Mouse (Mus musculus) frontal cortex, postnatal 10 days (tissue): Measurements from ENCODE around the gene Gsc.

Experiments used
- DNase-seq, 2 experiments: peaks; one replicate each; pipeline ENCODE4 v3.0.0; 2022; ENCODE audit warnings: low spot score in 2 of 2, mixed read lengths in 1 of 2

Gsc gene

DNA sequence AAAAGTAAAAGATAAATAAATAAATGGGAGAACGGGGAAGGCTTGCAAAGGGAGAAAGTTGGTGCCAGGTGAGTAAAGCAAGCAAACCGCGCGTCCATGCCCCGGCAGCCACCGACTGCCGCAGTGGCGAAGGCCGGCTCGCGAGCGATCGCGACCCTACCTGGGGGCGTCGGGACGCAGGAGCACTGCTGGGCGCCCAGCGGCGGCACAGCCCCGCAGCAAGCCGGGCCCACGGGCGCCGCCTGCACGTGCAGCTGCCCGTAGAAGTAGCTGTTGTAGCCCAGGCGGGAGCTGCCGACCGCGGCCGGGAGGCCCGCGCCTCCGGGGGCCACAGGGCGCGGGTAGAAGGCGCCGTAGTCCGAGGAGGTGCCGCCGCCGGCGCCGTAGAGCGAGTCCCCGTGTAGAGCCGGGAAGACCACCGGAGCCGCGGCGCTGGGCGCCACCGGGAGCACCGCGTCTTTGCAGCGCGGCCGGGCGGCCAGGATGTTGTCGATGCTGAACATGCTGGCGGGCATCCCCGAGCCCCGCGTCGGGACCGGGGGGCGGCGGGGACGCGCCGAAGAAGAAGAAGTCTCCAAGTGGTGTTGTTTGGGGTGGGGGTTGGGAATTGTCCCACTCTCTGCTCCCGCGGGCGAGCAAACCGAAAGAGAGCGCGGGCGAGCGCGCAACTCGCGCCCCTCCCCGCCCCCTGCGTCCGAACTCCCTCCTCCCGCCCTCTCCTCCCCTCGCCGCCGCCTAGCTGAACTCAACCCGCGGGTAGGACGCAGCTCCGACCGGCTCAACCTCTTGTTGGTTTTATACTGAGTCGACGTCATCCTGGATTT lies at the start of gene Gsc:
TSS of gene Gsc (minus strand) at position 730 of the 824 bp plus-strand sequence.
- no peak for DNase-seq

DNA sequence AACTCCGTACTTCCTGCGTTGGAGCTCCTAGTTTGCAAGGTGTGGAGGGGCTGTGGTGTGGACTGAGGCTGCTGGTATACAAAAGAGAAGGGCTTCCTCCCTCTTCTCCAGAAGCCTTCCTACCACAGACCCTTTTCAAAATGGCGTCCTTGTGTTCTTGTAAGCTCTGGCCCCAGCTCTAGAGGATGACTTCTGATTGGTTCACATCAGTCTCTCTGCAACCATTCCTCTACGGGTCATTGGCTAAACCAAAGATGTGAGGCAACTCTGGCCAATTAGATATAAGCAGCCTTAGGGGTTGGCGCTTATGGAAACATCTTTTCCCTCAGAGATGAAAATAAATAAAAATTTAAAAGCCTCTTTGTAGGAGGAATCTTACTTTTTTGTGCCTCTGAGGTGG lies 46.6 kb upstream of the Gsc start:
- no peak for DNase-seq

DNA sequence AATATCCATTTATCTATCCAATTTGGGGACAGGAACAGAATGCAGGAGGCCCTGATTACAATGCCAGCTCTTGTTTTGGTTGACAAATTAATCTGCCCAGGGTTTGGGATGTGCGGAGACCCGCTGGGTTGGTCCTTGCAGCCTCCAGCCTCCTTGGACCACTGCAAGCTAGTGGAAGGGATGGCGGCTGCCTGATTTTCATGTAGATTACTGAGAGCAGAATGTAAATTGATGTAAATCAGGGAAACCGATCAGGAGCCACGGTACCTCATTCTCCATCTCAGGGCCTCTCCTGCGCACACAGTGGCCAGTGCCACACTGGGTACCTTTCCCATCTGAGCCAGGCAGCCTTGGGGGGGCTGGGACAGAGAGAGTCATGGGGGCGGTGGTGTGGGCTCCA lies 34.8 kb upstream of the Gsc start:
- DNase-seq = no peak

DNA sequence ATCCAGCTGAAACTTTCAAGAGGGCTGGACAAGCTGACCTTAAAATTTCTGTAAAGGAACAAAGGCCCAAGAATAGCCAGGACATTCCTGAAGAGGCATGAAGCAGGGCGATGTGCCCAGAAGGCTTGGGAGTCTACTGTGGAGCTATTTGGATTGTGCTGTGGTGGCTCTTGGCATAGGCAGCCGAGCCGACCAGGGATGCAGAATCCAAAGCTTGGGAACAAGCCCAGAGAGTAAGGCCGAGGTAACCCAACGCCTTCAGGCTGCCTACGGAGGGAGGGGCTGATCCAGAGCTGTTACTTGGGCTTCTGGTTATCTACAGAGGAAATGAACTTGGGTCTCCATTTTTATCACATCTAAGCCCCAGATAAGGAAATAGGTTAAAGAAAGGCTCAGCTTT lies 18.9 kb upstream of the Gsc start:
- DNase-seq = peak in 1 of 2 experiments; percentile 18

DNA sequence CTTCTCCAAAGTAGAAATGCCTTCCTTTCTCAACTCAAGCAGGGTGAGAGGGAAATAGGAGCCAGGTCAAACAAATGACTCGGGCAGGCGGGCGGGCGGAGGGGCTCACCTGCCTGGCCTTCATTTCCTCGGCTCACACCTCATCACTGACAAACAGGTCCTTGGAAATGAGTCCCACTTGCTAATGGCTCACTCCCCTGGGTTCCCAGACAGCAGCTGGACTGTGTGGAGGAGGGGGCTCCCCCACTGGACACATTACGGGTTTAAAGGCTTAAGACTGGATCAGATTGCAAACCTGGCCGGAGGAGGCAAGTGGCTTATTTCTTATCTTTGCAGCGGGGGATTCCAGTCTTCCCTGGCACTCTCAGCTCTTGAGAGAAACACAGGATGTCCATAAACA lies 13.1 kb upstream of the Gsc start:
- DNase-seq = no peak

DNA sequence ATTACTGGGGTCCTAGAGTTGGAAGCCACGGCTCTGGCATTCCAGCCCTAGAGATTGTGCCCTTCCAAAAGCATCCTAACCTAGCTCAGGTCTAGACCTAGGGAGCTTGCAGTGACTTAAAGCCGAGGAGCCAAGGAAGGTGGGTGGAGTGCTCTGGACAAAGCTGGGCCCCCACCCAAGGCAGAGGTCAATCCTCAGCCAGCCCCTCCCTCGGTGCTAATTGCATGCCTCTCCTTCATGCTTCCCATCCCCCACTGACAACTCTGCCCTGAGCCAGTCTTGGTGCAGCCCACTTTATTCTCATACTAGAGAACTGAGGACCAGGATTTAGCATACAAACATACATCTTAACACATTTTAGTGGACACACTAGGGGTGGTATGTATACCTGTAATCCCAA lies 12.0 kb upstream of the Gsc start:
- DNase-seq = no peak

DNA sequence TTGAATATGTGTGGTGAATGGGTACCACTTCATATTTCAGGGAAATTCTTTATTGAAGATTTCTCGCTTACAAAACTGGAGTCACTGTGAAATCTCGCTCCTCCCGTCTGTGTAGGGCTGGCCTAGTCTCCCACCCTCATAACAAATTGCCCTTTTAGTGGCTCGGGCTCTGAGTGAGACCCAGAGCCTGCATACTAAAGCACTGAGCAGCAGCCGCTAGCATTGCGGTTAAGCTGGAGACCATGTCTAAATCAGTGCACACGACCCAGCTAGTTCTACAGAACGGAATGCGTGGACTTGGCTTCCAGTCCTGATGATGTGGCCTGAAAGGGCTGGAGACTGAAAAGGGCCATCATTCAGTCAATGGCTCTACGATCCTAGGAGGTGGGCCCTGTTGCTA lies 7.9 kb upstream of the Gsc start:
- no peak for DNase-seq

DNA sequence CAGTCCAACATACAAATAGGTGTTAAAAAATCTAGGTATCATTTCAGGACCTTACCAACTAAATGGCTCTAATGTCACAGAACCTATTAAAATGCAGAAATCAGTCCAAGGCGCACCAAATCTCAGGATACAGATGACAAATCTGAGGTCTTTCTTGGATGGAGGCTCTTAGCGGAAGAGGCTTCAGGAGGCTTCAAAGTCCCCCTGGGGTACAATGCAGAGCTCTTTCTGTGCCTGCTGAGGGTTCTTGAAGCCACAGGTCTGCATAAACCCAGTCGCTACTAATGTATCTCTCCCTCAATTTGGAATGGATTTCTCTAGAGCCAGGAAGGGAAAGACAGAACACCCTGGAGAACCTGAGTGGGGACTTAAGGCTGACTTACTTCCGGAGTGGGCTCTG lies 5.1 kb upstream of the Gsc start:
- no peak for DNase-seq

DNA sequence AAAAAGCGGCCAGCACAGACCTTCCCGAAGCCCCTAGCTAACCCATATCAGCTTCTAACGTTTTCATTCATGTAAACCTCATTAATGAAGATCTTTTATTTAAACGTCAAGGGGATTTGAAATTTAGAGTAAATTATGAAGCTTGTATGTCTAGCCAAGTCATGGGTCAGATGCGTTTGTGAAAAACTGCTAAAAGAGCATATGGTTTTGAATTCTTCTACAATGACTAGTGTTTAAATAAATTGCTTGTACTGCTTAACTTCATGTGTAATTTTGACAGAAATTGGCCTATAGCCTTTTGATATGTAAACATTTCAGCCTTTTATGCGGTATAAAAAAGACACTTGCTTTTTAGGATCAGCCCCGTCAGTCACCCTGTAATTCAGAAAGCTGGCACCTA lies 4.4 kb upstream of the Gsc start:
- DNase-seq = no peak

DNA sequence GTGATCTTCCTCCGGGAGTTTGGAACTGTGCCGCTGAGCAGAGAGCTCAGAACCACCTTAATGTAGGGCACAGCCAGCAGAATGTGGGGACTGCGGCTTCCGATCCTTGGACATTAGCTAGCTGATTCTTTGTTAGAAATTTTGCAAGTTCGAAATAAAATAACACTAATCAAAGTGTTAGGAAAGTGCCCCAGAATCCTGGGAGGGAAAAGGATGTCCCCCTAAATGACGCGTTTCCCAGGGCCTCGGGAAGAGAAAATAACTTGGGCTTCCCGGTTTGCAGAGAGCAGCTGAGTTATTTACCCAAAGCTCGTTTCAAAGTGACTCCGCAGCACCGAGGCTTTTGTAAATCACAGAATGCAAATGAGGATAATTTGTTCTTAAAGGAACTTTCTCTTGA lies 3.9 kb upstream of the Gsc start:
- no peak for DNase-seq

DNA sequence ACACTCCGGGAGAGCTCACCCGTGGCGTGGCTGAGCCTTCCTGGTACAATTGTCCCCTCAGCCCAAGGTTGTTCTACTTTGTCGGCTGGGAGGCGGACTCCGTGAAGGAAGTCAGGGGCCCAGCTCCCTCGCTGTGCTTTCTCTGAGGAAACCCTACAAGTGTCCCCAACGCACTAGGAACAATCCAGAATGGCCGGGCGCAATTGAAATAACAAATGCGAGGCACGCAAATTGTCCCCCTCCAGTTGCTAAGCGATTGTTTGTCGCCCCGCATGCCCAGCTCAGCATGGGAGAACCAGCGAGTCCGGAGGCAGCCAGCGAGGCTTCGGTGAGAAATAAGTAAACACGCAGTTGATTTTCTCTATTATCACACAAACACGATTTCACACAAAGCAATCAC lies 2.8 kb upstream of the Gsc start:
- no peak for DNase-seq

DNA sequence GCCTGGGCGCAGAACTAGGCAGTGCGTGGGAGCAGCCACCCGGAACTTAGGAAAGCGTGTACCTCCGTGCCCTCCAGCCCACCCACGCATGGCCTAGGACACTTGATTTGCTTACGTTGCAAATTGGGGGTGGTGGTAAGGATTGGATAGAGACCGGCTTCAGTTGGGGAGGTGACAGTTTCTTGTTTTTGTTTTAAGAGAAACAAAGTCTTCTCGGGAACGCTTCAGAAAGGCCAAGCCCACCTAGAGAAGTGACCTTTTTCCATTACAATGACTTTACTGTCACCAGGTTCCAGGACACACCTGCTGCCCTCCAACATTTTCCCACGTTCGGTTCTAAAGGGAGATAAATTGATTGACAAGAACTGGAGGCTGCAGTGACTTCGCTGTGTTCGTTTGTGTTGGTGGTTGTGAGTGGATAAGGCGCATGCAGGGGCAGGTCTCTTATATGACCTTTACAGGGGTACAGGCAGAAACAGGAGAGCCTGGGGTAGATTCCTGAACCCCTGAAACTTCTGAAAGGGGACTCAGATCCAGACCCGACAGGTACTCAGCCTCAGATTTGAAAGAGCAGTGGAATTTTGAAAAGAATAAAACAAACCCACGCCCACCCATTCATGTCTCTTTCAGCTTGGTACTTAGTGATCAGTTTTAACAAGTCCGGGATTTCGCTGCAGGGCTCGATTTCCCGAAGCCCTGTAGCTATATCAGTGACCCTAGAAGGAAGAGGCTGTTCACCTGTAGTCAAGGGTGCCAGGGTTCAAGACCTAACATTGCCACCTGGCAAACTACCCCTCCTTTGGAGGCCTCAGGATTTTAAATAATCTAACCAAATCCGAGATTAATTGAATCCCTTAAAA lies 2.0 kb upstream of the Gsc start:
- no peak for DNase-seq

DNA sequence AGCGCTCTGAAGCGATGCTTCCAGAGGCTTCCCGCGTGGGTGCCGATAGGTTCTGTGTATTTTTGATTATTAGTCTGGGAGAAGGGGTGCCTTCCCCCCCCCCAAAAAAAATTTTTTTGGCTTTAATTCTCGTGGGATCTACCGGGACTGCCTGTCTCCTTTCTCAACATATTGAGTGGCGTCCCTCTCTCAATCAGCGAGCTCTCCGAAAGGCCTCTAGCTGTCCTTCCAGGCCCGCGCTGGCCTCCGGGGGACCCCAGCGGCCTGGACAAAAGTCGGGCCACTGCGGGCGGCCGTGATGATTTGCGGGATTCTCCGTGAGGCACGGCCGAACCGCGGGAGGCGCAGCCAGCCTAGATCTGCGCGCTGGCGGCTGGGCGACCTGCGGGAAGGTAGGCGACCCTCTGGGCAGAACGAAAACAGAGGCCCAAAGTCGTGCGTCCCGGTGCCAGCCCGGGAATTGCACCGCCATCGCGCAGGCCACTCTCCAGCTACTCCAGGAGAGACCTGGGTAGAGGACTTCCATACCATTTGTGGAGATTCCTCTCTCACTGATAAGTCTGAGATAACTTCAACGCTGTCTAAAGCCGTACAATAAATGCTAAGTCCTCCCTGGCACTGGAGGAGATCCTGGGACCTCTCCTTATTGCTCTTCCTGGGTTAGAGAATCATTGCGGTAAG lies 1.2 kb upstream of the Gsc start:
- no peak for DNase-seq

DNA sequence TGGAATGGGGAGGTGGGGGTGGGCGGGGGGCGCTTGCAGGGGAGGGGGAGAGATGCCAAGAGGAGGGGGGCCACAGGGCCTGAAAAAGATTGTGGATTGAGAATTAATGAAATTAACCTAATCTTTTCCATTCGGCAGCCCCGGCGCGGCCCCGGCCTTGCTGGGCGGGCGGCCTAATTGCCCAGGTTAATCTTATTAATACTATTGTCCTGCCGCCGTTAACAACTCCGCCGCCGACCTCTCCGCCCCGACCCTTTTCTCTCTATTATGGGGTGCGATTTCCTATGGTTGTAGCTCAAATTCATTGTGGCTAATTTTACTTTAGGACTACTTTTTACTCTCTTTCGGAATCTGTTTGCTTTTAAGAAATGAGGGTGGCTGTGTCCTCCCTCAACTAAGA lies 362 bp upstream of the Gsc start:
- no peak for DNase-seq

DNA sequence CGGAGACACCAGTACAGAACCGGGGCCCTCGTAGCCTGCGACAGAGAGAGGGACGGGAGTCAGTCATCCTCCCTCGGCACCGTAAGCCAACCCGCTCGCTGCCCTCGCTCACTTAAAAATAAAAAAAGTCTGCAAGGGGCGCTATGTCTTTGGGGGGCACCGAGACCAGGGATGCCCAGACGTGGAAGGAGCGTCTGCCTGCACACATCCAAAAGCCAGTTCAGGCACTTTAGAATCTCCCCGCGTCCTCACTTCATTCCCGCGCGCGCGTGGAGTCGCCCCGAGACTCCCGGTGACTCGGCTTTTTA lies 958 bp downstream of the Gsc start:
- no peak for DNase-seq

DNA sequence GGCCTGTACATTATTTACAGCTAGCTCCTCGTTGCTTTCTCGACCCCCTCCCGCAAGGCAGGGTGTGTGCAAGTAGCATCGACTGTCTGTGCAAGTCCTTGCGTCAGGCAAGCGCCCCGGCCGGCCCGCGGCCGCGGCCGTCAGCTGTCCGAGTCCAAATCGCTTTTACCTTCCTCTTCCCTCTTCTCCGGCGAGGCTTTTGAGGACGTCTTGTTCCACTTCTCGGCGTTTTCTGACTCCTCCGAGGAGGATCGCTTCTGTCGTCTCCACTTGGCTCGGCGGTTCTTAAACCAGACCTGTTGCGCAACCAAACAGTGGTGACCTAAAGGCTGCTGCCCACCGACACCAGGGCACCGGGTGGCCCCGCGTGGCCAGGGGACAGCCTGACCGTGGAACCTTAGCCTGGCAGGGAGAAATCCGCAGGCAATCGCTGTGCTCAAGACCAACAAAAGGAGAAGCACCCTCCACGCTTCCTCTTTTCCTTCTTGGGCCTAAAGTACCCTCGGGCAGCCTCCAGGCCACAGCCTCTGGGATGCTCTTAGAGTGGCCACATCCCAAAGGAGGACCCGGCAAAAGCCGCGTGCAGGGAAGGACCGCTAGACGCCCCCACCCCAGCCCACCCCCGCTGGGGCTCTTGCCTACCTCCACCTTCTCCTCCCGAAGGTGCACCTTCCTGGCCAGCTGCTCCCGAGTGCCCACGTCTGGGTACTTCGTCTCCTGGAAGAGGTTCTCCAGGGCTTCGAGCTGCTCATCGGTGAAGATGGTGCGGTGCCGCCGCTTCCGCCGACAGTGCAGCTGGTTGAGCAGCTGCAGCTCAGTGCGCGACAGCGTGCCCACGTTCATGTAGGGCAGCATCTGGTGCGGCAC lies 1.5 kb downstream of the Gsc start:
- DNase-seq = no peak

DNA sequence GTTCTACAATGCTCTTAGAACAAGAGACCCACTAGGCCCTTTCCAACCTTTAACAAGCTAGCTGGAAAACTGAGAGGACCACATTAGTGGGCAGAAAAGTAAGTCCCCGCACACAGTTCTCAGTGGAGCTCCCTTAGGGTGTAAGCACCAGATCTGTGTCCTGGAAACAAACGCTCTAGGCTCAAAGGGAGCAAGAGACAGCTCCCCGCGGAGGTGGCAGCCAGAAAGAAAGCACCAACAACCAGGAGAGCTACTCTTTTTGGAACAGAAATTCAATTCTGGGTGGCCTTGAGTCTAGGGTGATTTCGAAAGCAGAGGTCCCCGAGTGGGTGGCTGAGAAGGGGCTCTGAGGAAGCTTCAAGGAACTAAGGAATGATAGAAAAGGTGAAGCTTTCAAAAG lies 2.5 kb downstream of the Gsc start:
- DNase-seq = no peak

DNA sequence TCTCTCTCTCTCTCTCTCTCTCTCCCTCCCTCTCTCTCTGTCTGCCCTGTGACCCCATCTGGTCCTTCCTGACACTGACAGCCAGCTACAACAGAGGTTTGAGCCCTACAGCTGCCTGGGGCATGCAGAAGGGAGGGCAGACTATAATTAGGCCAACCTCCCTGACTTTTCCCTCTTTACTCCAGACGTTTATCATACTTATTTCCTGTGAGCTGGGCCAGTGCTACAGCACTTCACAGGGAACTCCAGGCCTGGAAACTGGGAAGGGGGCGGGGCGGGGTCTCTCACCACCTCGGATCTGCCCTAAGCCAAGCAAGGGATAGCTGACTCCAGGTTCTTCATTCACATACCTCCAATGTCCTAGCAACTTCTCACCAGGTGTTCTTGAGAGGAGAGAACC lies 4.3 kb downstream of the Gsc start:
- no peak for DNase-seq

DNA sequence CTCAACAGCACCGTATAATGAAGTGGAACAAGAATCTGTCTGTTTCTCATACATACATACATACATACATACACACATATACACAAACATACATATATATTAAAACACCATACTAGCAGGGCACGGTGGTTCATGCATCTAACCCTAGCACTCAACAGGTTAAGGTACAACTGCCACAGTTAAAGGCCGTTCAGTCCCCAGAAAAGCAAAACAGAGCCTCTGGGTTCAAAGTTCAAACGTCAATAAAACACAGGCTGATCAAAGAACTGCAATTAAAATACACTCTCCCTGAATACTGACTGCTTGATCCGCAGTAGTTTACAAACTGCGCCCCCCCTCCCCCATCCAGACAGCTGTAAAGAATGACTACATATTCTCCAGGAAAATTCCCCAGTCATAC lies 5.8 kb downstream of the Gsc start:
- DNase-seq = no peak

DNA sequence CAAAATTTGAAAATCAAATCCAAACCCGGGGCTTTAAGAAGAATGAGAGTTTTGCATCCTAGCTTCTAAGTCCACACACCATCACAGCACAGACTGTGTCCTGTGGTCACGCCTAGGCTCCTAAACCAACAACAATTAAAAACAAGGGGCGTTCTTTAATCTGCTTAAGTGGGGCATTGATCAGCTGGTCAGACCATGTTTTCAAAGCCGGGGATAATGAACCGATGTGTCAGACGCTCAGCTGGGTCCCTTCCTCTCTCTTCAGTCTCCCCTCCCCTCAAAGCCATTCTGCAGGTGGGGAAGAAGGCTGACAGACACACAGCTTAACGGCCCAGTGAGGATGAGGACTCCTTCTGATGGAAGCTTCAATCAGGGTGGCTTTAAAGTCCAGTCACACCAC lies 6.2 kb downstream of the Gsc start:
- DNase-seq = no peak

DNA sequence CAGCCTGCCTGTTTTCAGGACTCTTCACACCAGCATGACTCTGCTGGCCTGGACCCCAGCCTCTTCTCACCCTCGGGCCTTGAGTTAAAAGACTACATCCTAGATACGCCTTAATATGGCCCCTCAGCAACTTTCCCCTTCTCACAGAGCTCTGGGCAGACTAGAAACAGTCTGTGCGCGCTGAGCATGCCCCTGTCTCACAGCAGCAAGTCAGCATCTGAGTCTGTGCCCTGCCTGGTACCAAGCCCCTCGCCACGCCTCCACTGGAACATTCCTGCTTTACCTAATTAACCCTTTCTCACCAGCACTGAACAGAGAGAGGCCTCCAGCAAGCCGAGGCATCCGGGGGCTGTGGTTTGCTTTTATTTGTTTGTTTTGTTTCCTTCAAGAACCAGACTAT lies 11.8 kb downstream of the Gsc start:
- no peak for DNase-seq

DNA sequence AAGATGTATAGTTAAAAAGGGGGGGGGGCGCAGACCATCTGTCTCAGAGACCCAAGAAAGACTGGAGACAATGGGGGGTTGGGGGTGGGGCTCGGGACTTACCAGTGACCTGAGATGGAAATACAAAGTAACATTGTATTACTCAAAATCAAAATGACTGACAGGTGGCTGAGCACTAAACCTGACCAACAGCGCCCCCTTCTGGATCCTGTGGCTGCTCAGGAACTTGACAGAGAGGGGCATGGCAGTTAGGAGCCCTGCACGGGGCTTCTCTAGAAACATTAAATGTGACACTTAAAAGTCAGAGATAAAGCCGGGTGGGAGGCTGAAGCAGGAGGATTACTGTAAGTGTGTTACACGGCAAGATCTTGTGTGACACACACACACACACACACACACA lies 13.8 kb downstream of the Gsc start:
- DNase-seq = no peak
